Mouse (Mus musculus) bone marrow, adult 2 months (tissue): ENCODE results near the gene Coq8b.

Experiments
- CTCF ChIP-seq: fragments of 200-500 bp; IDR thresholded peaks from 2 replicates; pipeline ENCODE4 v1.5.1; 2011; ENCODE audit warnings: low read length, control low read depth; ENCODE audit not compliant: control insufficient read depth, insufficient read depth
- POLR2A ChIP-seq: fragments of 200-500 bp; IDR thresholded peaks from 2 replicates; pipeline ENCODE4 v1.6.1; 2011; ENCODE audit warnings: low read depth, mild to moderate bottlenecking, control low read depth, low read length, borderline replicate concordance; ENCODE audit not compliant: control insufficient read depth

DNA sequence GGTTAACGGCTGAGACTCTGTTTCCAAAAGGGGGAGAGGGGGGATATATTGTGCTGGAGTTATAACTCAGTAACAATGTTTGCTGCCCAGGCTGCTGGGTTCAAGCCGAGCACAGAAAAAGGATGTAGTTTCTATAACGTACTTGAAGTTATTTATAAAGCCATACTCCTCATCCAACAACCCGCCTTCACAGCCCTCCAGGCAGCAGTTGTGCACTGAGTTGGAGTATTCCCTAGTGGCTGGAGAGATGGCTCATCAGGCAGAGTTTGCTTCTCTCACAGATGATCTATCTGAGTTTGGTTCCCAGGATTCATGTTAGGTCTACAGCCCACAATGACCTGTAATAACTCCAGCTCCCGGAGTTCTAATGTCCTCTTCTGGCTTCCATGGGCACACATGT lies 68.0 kb downstream of the Coq8b start:
- no peak for TF ChIP-seq POLR2A
- no peak for TF ChIP-seq CTCF
